Mouse (Mus musculus): ENCODE measurements at regions not wholly inside any gene's neighbourhood (a gene's known extent, or its start where the extent isn't known, plus 50 kb on each side); places are given as distances from the start of the nearest gene placed in this dataset.
A peak's percentile ranks its signal among the peaks of the same experiment; 100 is the strongest.

- no peak for DNase-seq
Measured at GRCm38 (mm10) chr8:6813816-6814215, 1708.7 kb upstream of the Slc10a2 start.

- DNase-seq = no peak
Measured at GRCm38 (mm10) chr8:6807116-6807515, 1702.0 kb upstream of the Slc10a2 start.

- DNase-seq = no peak
Measured at GRCm38 (mm10) chr8:6803199-6803598, 1698.0 kb upstream of the Slc10a2 start.

- no peak for DNase-seq
Measured at GRCm38 (mm10) chr8:6801076-6801475, 1695.9 kb upstream of the Slc10a2 start.

GRCm38 (mm10) chr8:6789096-6789495 is 1683.9 kb upstream of the Slc10a2 start:
- no peak for DNase-seq

- DNase-seq = no peak
Measured at GRCm38 (mm10) chr8:6780983-6781382, 1675.8 kb upstream of the Slc10a2 start.

GRCm38 (mm10) chr8:6775103-6775502 is 1670.0 kb upstream of the Slc10a2 start:
- DNase-seq = no peak

- no peak for DNase-seq
Measured at GRCm38 (mm10) chr8:6729571-6729970, 1624.4 kb upstream of the Slc10a2 start.

GRCm38 (mm10) chr8:6708886-6709449 is 1603.8 kb upstream of the Slc10a2 start:
- no peak for DNase-seq

GRCm38 (mm10) chr8:6688595-6688994 is 1583.4 kb upstream of the Slc10a2 start:
- DNase-seq = no peak

GRCm38 (mm10) chr8:6658860-6659259 is 1553.7 kb upstream of the Slc10a2 start:
- no peak for DNase-seq

- DNase-seq = no peak
Measured at GRCm38 (mm10) chr8:6657451-6657990, 1552.4 kb upstream of the Slc10a2 start.

GRCm38 (mm10) chr8:6652180-6652579 is 1547.0 kb upstream of the Slc10a2 start:
- DNase-seq = no peak

GRCm38 (mm10) chr8:6648083-6648482 is 1542.9 kb upstream of the Slc10a2 start:
- no peak for DNase-seq

GRCm38 (mm10) chr8:6645287-6645957 is 1540.3 kb upstream of the Slc10a2 start:
- DNase-seq = no peak

GRCm38 (mm10) chr8:6644396-6644795 is 1539.2 kb upstream of the Slc10a2 start:
- DNase-seq = no peak

GRCm38 (mm10) chr8:6627009-6627557 is 1521.9 kb upstream of the Slc10a2 start:
- no peak for DNase-seq

GRCm38 (mm10) chr8:6608891-6609290 is 1503.7 kb upstream of the Slc10a2 start:
- no peak for DNase-seq

GRCm38 (mm10) chr8:6606854-6607535 is 1501.8 kb upstream of the Slc10a2 start:
- DNase-seq = no peak

GRCm38 (mm10) chr8:6604232-6604804 is 1499.2 kb upstream of the Slc10a2 start:
- DNase-seq = peak in 1 of 2 experiments; percentile 2

GRCm38 (mm10) chr8:6590146-6590545 is 1485.0 kb upstream of the Slc10a2 start:
- DNase-seq = no peak

- DNase-seq = no peak
Measured at GRCm38 (mm10) chr8:6583337-6584096, 1478.4 kb upstream of the Slc10a2 start.

All from cerebellum, postnatal 36 days (tissue).